Mouse (Mus musculus): ENCODE results near the gene Kcnt2. TPM values are rescaled to one million over a fixed set of nuclear protein-coding genes. Genes with fewer than 3 reads are reported as not detected.

The Kcnt2 gene
- polyA plus RNA-seq, 1 experiment from 2014 or later = 0.57 TPM

- H3K27ac ChIP-seq = no peak overlapping the region
- H3K4me3 ChIP-seq = no peak overlapping the region
- no peaks in the 10 kb centered on the region for H3K36me3 ChIP-seq
- 71% methylated on average over 2 of the region's 2 CpGs for WGBS
- H3K9me3 ChIP-seq (replicated peaks) = no peaks in the 10 kb centered on the region
- H3K4me1 ChIP-seq (replicated peaks) = no peaks in the 10 kb centered on the region
- no peak overlapping the region for H3K9ac ChIP-seq
- ATAC-seq (replicated peaks; ENCODE audit: insufficient number of reproducible peaks, insufficient read depth, low FRiP score, low read depth) = no peak
- H3K27me3 ChIP-seq = no peaks in the 10 kb centered on the region
- H3K4me2 ChIP-seq = no peak overlapping the region
These were observed 368.9 kb downstream of the Kcnt2 start for GRCm38 (mm10) chr1:140614840-140615239.

- no peaks in the 10 kb centered on the region for H3K9me3 ChIP-seq (replicated peaks)
- no peak overlapping the region for H3K9ac ChIP-seq
- no peaks in the 10 kb centered on the region for H3K27me3 ChIP-seq
- no peak for ATAC-seq (replicated peaks; ENCODE audit: insufficient number of reproducible peaks, insufficient read depth, low FRiP score, low read depth)
- no peaks in the 10 kb centered on the region for H3K4me1 ChIP-seq (replicated peaks)
- no peak overlapping the region for H3K27ac ChIP-seq
- H3K36me3 ChIP-seq = no peaks in the 10 kb centered on the region
- no peak overlapping the region for H3K4me3 ChIP-seq
- no peak overlapping the region for H3K4me2 ChIP-seq
These were observed 372.2 kb downstream of the Kcnt2 start for GRCm38 (mm10) chr1:140618164-140618563.

GRCm38 (mm10) chr1:140624918-140625317, 379.0 kb downstream of the Kcnt2 start:
- Histone ChIP-seq H3K9ac (no peak overlapping the region), H3K4me1 (replicated peaks) (no peaks in the 10 kb centered on the region), H3K9me3 (replicated peaks) (no peaks in the 10 kb centered on the region), H3K27me3 (no peaks in the 10 kb centered on the region), H3K4me2 (no peak overlapping the region), H3K4me3 (no peak overlapping the region), H3K27ac (no peak overlapping the region), H3K36me3 (no peaks in the 10 kb centered on the region)
- no peak for ATAC-seq (replicated peaks; ENCODE audit: insufficient number of reproducible peaks, insufficient read depth, low FRiP score, low read depth)

- ATAC-seq (replicated peaks; ENCODE audit: insufficient number of reproducible peaks, insufficient read depth, low FRiP score, low read depth) = no peak
- Histone ChIP-seq H3K4me2 (no peak overlapping the region), H3K4me1 (replicated peaks) (no peaks in the 10 kb centered on the region), H3K4me3 (no peak overlapping the region), H3K36me3 (no peaks in the 10 kb centered on the region), H3K27me3 (no peaks in the 10 kb centered on the region), H3K9ac (no peak overlapping the region), H3K27ac (no peak overlapping the region), H3K9me3 (replicated peaks) (no peaks in the 10 kb centered on the region)
- 63% methylated on average over 3 of the region's 3 CpGs for WGBS
These were observed 413.8 kb downstream of the Kcnt2 start for GRCm38 (mm10) chr1:140659607-140660340.

- Histone ChIP-seq H3K4me1 (replicated peaks) (no peaks in the 10 kb centered on the region), H3K9me3 (replicated peaks) (no peaks in the 10 kb centered on the region), H3K27ac (no peak overlapping the region), H3K27me3 (no peaks in the 10 kb centered on the region), H3K4me3 (0 out of 2 replicates have a peak overlapping the region, but pooled peaks have one; percentile 14), H3K9ac (no peak overlapping the region), H3K4me2 (peak overlapping the region; percentile 52), H3K36me3 (no peaks in the 10 kb centered on the region)
- no peak for ATAC-seq (replicated peaks; ENCODE audit: insufficient number of reproducible peaks, insufficient read depth, low FRiP score, low read depth)
- 44% methylated on average over 12 of the region's 12 CpGs for WGBS
These were observed 414.9 kb downstream of the Kcnt2 start for GRCm38 (mm10) chr1:140660751-140661403.

- Histone ChIP-seq H3K4me3 (0 out of 2 replicates have a peak overlapping the region, but pooled peaks have one; percentile 14), H3K9ac (no peak overlapping the region), H3K36me3 (no peaks in the 10 kb centered on the region), H3K27me3 (no peaks in the 10 kb centered on the region), H3K4me2 (peak overlapping the region; percentile 52), H3K9me3 (replicated peaks) (no peaks in the 10 kb centered on the region), H3K27ac (no peak overlapping the region), H3K4me1 (replicated peaks) (no peaks in the 10 kb centered on the region)
- ATAC-seq (replicated peaks; ENCODE audit: insufficient number of reproducible peaks, insufficient read depth, low FRiP score, low read depth) = no peak
- 27% methylated on average over 3 of the region's 3 CpGs for whole genome bisulfite sequencing
These were observed 415.4 kb downstream of the Kcnt2 start for GRCm38 (mm10) chr1:140661404-140661787.

Other genes with a start within 250 kb of the Kcnt2 start
- gene Cfh, start 62.4 kb upstream of the Kcnt2 start, polyA plus RNA-seq (2015; fragmentation: Nextera tagmentation; extraction: Ambion mirVana) = 26.8 and 27.3 TPM in 2 replicates